Mouse (Mus musculus) ES-E14 (cell line): ENCODE data around the gene Nudt9. TPM values are rescaled to one million over a fixed set of nuclear protein-coding genes. Genes with fewer than 3 reads are reported as not detected.

ENCODE experiments used
- DNase-seq: peaks from one replicate; pipeline ENCODE4 v3.0.0-alpha.2; 2013; ENCODE audit warnings: low read depth, low spot score
- H3K27ac ChIP-seq: 2 replicates; pipeline ENCODE4 v1.5.1; 2012; ENCODE audit warnings: low read depth, mild to moderate bottlenecking, low read length, moderate library complexity, mixed read lengths; ENCODE audit not compliant: poor library complexity, insufficient read depth, severe bottlenecking
- H3K36me3 ChIP-seq: 2 replicates; pipeline ENCODE4 v1.6.1; 2012; ENCODE audit warnings: mild to moderate bottlenecking, low read length, moderate library complexity, mixed read lengths; ENCODE audit not compliant: control insufficient read depth, poor library complexity, insufficient read depth, severe bottlenecking
- H3K4me1 ChIP-seq, 2 experiments: fragments of 150-350 bp in 1 of 2; sonication (generic) in 1 of 2; 2 replicates each; pipeline ENCODE4 v1.6.1; 2012; ENCODE audit warnings: low read length in 2 of 2, mild to moderate bottlenecking in 1 of 2, mixed read lengths in 1 of 2; ENCODE audit not compliant: control insufficient read depth in 2 of 2, insufficient read depth in 2 of 2, poor library complexity in 1 of 2
- H3K4me3 ChIP-seq, 2 experiments: fragments of 150-350 bp in 1 of 2; sonication (generic) in 1 of 2; 2 replicates each; pipeline ENCODE4 v1.5.1; 2012; ENCODE audit warnings: low read length in 2 of 2, low read depth in 1 of 2, mild to moderate bottlenecking in 1 of 2, mixed read lengths in 1 of 2; ENCODE audit not compliant: insufficient read depth in 1 of 2, poor library complexity in 1 of 2, severe bottlenecking in 1 of 2
- H3K9ac ChIP-seq: 2 replicates; pipeline ENCODE4 v1.6.1; 2012; ENCODE audit warnings: low read depth, mild to moderate bottlenecking, low read length, mixed read lengths; ENCODE audit not compliant: poor library complexity, insufficient read depth, severe bottlenecking
- H3K9me3 ChIP-seq: fragments of 150-350 bp; sonication (generic); 2 replicates; pipeline ENCODE4 v1.6.1; 2012; ENCODE audit warnings: low read depth, mild to moderate bottlenecking, low read length; ENCODE audit not compliant: control insufficient read depth, insufficient read depth
- CHD2 ChIP-seq: IDR thresholded peaks from 2 replicates; pipeline ENCODE4 v1.6.1; 2014; ENCODE audit warnings: mild to moderate bottlenecking, low read depth, low read length, inconsistent platforms
- HCFC1 ChIP-seq: IDR thresholded peaks from 2 replicates; pipeline ENCODE4 v1.6.1; 2012; ENCODE audit warnings: low read length, inconsistent platforms, borderline replicate concordance; ENCODE audit not compliant: insufficient read depth
- MAFK ChIP-seq: IDR thresholded peaks from 2 replicates; pipeline ENCODE4 v1.6.1; 2014; ENCODE audit warnings: mild to moderate bottlenecking, low read depth, low read length, inconsistent platforms; ENCODE audit not compliant: insufficient read depth
- ZC3H11A ChIP-seq: IDR thresholded peaks from 2 replicates; pipeline ENCODE4 v1.6.1; 2012; ENCODE audit warnings: low read depth, mild to moderate bottlenecking, inconsistent platforms, low read length, borderline replicate concordance
- ZNF384 ChIP-seq: IDR thresholded peaks from 2 replicates; pipeline ENCODE4 v1.6.1; 2012; ENCODE audit warnings: low read depth, low read length, inconsistent platforms
- in situ Hi-C, 2 experiments: fragments of 600-800 bp; cut with MboI; formaldehyde crosslinking; loops; one replicate each; pipeline ENCODE4 v1.15.1; 2025; ENCODE audit warnings: low sequenced_read_pairs in 2 of 2, inconsistent platforms in 1 of 2; ENCODE audit not compliant: unreplicated experiment in 2 of 2
- total RNA-seq: library from RNA; depleted of rRNA; stranded (reverse); fragments of 300-350 nt; gene quantifications from 2 replicates; pipeline ENCODE4 v1.2.3, GENCODE M21; 2012

Gene Nudt9
- total RNA-seq, 1 experiment: 55.4 TPM

GRCm38 (mm10) chr5:104095416-104096077, 49.4 kb downstream of the Nudt9 start:
- Histone ChIP-seq H3K36me3 (no peaks in the 10 kb centered on the region), H3K4me3 (no peak overlapping the region), H3K4me1 (no peaks in the 10 kb centered on the region), H3K9me3 (no peaks in the 10 kb centered on the region), H3K9ac (no peak overlapping the region), H3K27ac (no peak overlapping the region)
- DNase-seq: no peak
- TF ChIP-seq MAFK (no peak), CHD2 (no peak)
- in situ Hi-C loops: no loop called here

GRCm38 (mm10) chr5:104096078-104096938, 50.2 kb downstream of the Nudt9 start:
- Histone ChIP-seq H3K27ac (no peak overlapping the region), H3K9me3 (no peaks in the 10 kb centered on the region), H3K4me1 (no peaks in the 10 kb centered on the region), H3K36me3 (no peaks in the 10 kb centered on the region), H3K4me3 (no peak overlapping the region), H3K9ac (no peak overlapping the region)
- in situ Hi-C loops: no loop called here
- TF ChIP-seq CHD2 (no peak), HCFC1 (no peak), MAFK (no peak), ZC3H11A (no peak), ZNF384 (no peak)
- no peak for DNase-seq

GRCm38 (mm10) chr5:104101678-104102531, 55.8 kb downstream of the Nudt9 start:
- no peaks in the 10 kb centered on the region for H3K36me3 ChIP-seq
- no peaks in the 10 kb centered on the region for H3K9me3 ChIP-seq
- DNase-seq: no peak
- TF ChIP-seq ZC3H11A (no peak), ZNF384 (no peak), HCFC1 (no peak), CHD2 (no peak), MAFK (no peak)
- no peak overlapping the region for H3K27ac ChIP-seq
- no peak overlapping the region for H3K9ac ChIP-seq
- in situ Hi-C loops: no loop called here
- H3K4me3 ChIP-seq: no peak overlapping the region
- peaks cover 7 to 10% of the 10 kb centered on the region in 2 experiments for H3K4me1 ChIP-seq

- Histone ChIP-seq H3K9ac (no peak overlapping the region), H3K4me3 (no peak overlapping the region), H3K9me3 (no peaks in the 10 kb centered on the region), H3K4me1 (peaks cover 15 to 16% of the 10 kb centered on the region in 2 experiments), H3K36me3 (no peaks in the 10 kb centered on the region), H3K27ac (no peak overlapping the region)
- DNase-seq: no peak
- in situ Hi-C loops: no loop called here
- no peak for TF ChIP-seq CHD2
- TF ChIP-seq HCFC1: no peak
- TF ChIP-seq ZNF384: no peak
- no peak for TF ChIP-seq ZC3H11A
- no peak for TF ChIP-seq MAFK
Measured at GRCm38 (mm10) chr5:104103171-104103570, 57.1 kb downstream of the Nudt9 start.
